Mouse (Mus musculus) WW6 (cell line): ENCODE results near the gene Ndufa11.
A peak's percentile ranks its signal among the peaks of the same experiment; 100 is the strongest.

ENCODE experiments used
- DNase-seq: peaks from one replicate; pipeline ENCODE4 v3.0.0-alpha.2; 2013; ENCODE audit warnings: low read depth, low spot score

Gene Ndufa11

GRCm38 (mm10) chr17:56717363-56718058 is at the start of gene Ndufa11, which contains the start of gene Vmac:
Gene Ndufa11, plus strand, starts transcription at chr17:56717767.
Gene Vmac, minus strand, starts transcription at chr17:56718022.
- peak; percentile 97 for DNase-seq

- peak; percentile 71 for DNase-seq
Observed at GRCm38 (mm10) chr17:56668384-56669144, 49.0 kb upstream of the Ndufa11 start.

GRCm38 (mm10) chr17:56669766-56670165 is 47.8 kb upstream of the Ndufa11 start:
- no peak for DNase-seq

- DNase-seq, result peak; percentile 98
Observed at GRCm38 (mm10) chr17:56672941-56673646, 44.5 kb upstream of the Ndufa11 start, which contains the start of gene Ranbp3. Gene Ranbp3, plus strand, starts transcription at chr17:56673294.

- no peak for DNase-seq
Observed at GRCm38 (mm10) chr17:56673647-56674416, 43.7 kb upstream of the Ndufa11 start.

- DNase-seq, result no peak
Observed at GRCm38 (mm10) chr17:56681791-56682190, 35.8 kb upstream of the Ndufa11 start.

GRCm38 (mm10) chr17:56682880-56683279 is 34.7 kb upstream of the Ndufa11 start:
- DNase-seq, result no peak

GRCm38 (mm10) chr17:56683546-56684140 is 33.9 kb upstream of the Ndufa11 start:
- DNase-seq, result no peak

- DNase-seq, result no peak
Observed at GRCm38 (mm10) chr17:56684649-56685048, 32.9 kb upstream of the Ndufa11 start.

GRCm38 (mm10) chr17:56686801-56687200 is 30.8 kb upstream of the Ndufa11 start:
- no peak for DNase-seq

- no peak for DNase-seq
Observed at GRCm38 (mm10) chr17:56688045-56688444, 29.5 kb upstream of the Ndufa11 start.

- no peak for DNase-seq
Observed at GRCm38 (mm10) chr17:56688689-56689088, 28.9 kb upstream of the Ndufa11 start.

GRCm38 (mm10) chr17:56693395-56693794 is 24.2 kb upstream of the Ndufa11 start:
- DNase-seq, result no peak

GRCm38 (mm10) chr17:56693851-56694310 is 23.7 kb upstream of the Ndufa11 start:
- DNase-seq, result no peak

GRCm38 (mm10) chr17:56700451-56700850 is 17.1 kb upstream of the Ndufa11 start:
- DNase-seq, result no peak

- no peak for DNase-seq
Observed at GRCm38 (mm10) chr17:56703038-56703437, 14.5 kb upstream of the Ndufa11 start.

GRCm38 (mm10) chr17:56706515-56706914 is 11.1 kb upstream of the Ndufa11 start:
- DNase-seq, result no peak

GRCm38 (mm10) chr17:56708692-56709091 is 8.9 kb upstream of the Ndufa11 start:
- DNase-seq, result no peak

- DNase-seq, result no peak
Observed at GRCm38 (mm10) chr17:56709708-56710107, 7.9 kb upstream of the Ndufa11 start.

- DNase-seq, result no peak
Observed at GRCm38 (mm10) chr17:56715360-56715759, 2.2 kb upstream of the Ndufa11 start.
